Mouse (Mus musculus) CH12.LX (cell line): ENCODE measurements around the gene Ccnl2. TPM values are rescaled to one million over a fixed set of nuclear protein-coding genes. Genes with fewer than 3 reads are reported as not detected.

Source experiments
- DNase-seq: peaks from one replicate; pipeline ENCODE4 v3.0.0-alpha.2; 2013; ENCODE audit errors: extremely low read depth
- H3K27ac ChIP-seq: 2 replicates; pipeline ENCODE4 v1.5.1; 2012; ENCODE audit warnings: low read depth, mild to moderate bottlenecking, control low read depth, moderate library complexity; ENCODE audit not compliant: insufficient read depth
- H3K27me3 ChIP-seq: replicated peaks from 2 replicates; pipeline ENCODE3; 2012; ENCODE audit warnings: inconsistent platforms
- H3K36me3 ChIP-seq, 2 experiments: replicated peaks in 1 of 2; 2 replicates each; pipeline versions ENCODE3 to v1.6.1; 2012; ENCODE audit warnings: inconsistent platforms in 1 of 2, low read length in 1 of 2, mild to moderate bottlenecking in 1 of 2, mixed read lengths in 1 of 2, moderate library complexity in 1 of 2; ENCODE audit not compliant: control insufficient read depth in 1 of 2, insufficient read depth in 1 of 2
- H3K4me1 ChIP-seq, 2 experiments: 2 replicates each; pipeline ENCODE4 v1.6.1; 2012; ENCODE audit warnings: inconsistent platforms in 1 of 2, moderate library complexity in 1 of 2; ENCODE audit not compliant: insufficient read depth in 2 of 2, control insufficient read depth in 1 of 2
- H3K4me2 ChIP-seq: 2 replicates; pipeline ENCODE4 v1.6.1; 2012; ENCODE audit warnings: low read depth, mild to moderate bottlenecking, control low read depth; ENCODE audit not compliant: poor library complexity, insufficient read depth, severe bottlenecking
- H3K4me3 ChIP-seq, 3 experiments: fragments of 150-350 bp in 1 of 3; sonication (generic) in 1 of 3; replicated peaks in 1 of 3; 2 replicates each; pipeline versions ENCODE3 to v1.5.1; 2011 to 2012; ENCODE audit warnings: low read depth in 2 of 3, low read length in 2 of 3, mild to moderate bottlenecking in 2 of 3, moderate library complexity in 2 of 3, control low read depth in 1 of 3, improper control_type of control experiment in 1 of 3, inconsistent platforms in 1 of 3, mixed read lengths in 1 of 3; ENCODE audit not compliant: poor library complexity in 1 of 3
- H3K79me2 ChIP-seq: replicated peaks from 2 replicates; pipeline ENCODE4 v1.6.1; 2012; ENCODE audit warnings: mild to moderate bottlenecking, moderate library complexity; ENCODE audit not compliant: control insufficient read depth, poor library complexity, insufficient read depth, severe bottlenecking; ENCODE audit errors: extremely low read depth
- H3K9ac ChIP-seq: 2 replicates; pipeline ENCODE4 v1.6.1; 2012; ENCODE audit warnings: low read depth, mild to moderate bottlenecking, control low read depth, moderate library complexity; ENCODE audit not compliant: insufficient read depth
- H3K9me3 ChIP-seq: replicated peaks from 2 replicates; pipeline ENCODE3; 2012; ENCODE audit warnings: low read length, inconsistent platforms, mixed read lengths
- BHLHE40 ChIP-seq: IDR thresholded peaks from 2 replicates; pipeline ENCODE4 v1.6.1; 2011; ENCODE audit warnings: mild to moderate bottlenecking, low read depth, low read length, improper control_type of control experiment
- ELF1 ChIP-seq: IDR thresholded peaks from 2 replicates; pipeline ENCODE4 v1.6.1; 2014; ENCODE audit warnings: low read depth, mild to moderate bottlenecking, inconsistent platforms, low read length, improper control_type of control experiment
- EP300 ChIP-seq: IDR thresholded peaks from 2 replicates; pipeline ENCODE4 v1.6.1; 2011; ENCODE audit warnings: low read length, improper control_type of control experiment
- ETS1 ChIP-seq: conservative IDR thresholded peaks from 2 replicates; pipeline ENCODE4 v1.6.1; 2012; ENCODE audit warnings: low read depth, mild to moderate bottlenecking, inconsistent platforms, low read length, improper control_type of control experiment, moderate library complexity
- JUN ChIP-seq: IDR thresholded peaks from 2 replicates; pipeline ENCODE4 v1.6.1; 2011; ENCODE audit warnings: low read depth, mild to moderate bottlenecking, low read length, improper control_type of control experiment, moderate library complexity; ENCODE audit not compliant: insufficient read depth
- JUND ChIP-seq: conservative IDR thresholded peaks from 2 replicates; pipeline ENCODE4 v1.6.1; 2011; ENCODE audit warnings: low read depth, low read length, improper control_type of control experiment
- KAT2A ChIP-seq: IDR thresholded peaks from 2 replicates; pipeline ENCODE4 v1.6.1; 2012; ENCODE audit warnings: low read length, improper control_type of control experiment, inconsistent platforms; ENCODE audit not compliant: insufficient replicate concordance
- MAX ChIP-seq: IDR thresholded peaks from 2 replicates; pipeline ENCODE4 v1.6.1; 2011; ENCODE audit warnings: low read length, improper control_type of control experiment
- MAZ ChIP-seq: IDR thresholded peaks from 2 replicates; pipeline ENCODE4 v1.6.1; 2012; ENCODE audit warnings: low read depth, mild to moderate bottlenecking, inconsistent platforms, low read length, improper control_type of control experiment, moderate library complexity
- MEF2A ChIP-seq: IDR thresholded peaks from 2 replicates; pipeline ENCODE4 v1.6.1; 2014; ENCODE audit warnings: low read depth, mild to moderate bottlenecking, inconsistent platforms, low read length, improper control_type of control experiment, borderline replicate concordance
- NELFE ChIP-seq: IDR thresholded peaks from 2 replicates; pipeline ENCODE4 v1.6.1; 2011; ENCODE audit warnings: low read depth, low read length, improper control_type of control experiment
- POLR2A ChIP-seq: IDR thresholded peaks from 2 replicates; pipeline ENCODE4 v1.6.1; 2011; ENCODE audit warnings: low read depth, mild to moderate bottlenecking, improper control_type of control experiment, low read length
- POLR2AphosphoS2 ChIP-seq: IDR thresholded peaks from 2 replicates; pipeline ENCODE4 v1.6.1; 2011; ENCODE audit warnings: low read depth, low read length, improper control_type of control experiment
- RCOR1 ChIP-seq: conservative IDR thresholded peaks from 2 replicates; pipeline ENCODE4 v1.6.1; 2012; ENCODE audit warnings: low read depth, mild to moderate bottlenecking, inconsistent platforms, low read length, improper control_type of control experiment
- SMC3 ChIP-seq: IDR thresholded peaks from 2 replicates; pipeline ENCODE4 v1.6.1; 2011; ENCODE audit warnings: low read depth, low read length, improper control_type of control experiment
- TCF12 ChIP-seq: IDR thresholded peaks from 2 replicates; pipeline ENCODE4 v1.6.1; 2014; ENCODE audit warnings: low read depth, mild to moderate bottlenecking, inconsistent platforms, low read length, improper control_type of control experiment
- USF1 ChIP-seq: IDR thresholded peaks from 2 replicates; pipeline ENCODE4 v1.6.1; 2014; ENCODE audit warnings: low read depth, mild to moderate bottlenecking, inconsistent platforms, low read length, improper control_type of control experiment
- ZKSCAN1 ChIP-seq: IDR thresholded peaks from 2 replicates; pipeline ENCODE4 v1.6.1; 2012; ENCODE audit warnings: low read depth, inconsistent platforms, low read length, improper control_type of control experiment, borderline replicate concordance
- ZMIZ1 ChIP-seq: IDR thresholded peaks from 2 replicates; pipeline ENCODE4 v1.6.1; 2012; ENCODE audit warnings: low read depth, mild to moderate bottlenecking, inconsistent platforms, low read length, improper control_type of control experiment
- ZNF384 ChIP-seq: IDR thresholded peaks from 2 replicates; pipeline ENCODE4 v1.6.1; 2012; ENCODE audit warnings: low read depth, low read length, improper control_type of control experiment, inconsistent platforms
- dilution Hi-C: fragments of 300-500 bp; cut with MboI; formaldehyde crosslinking; loops from 2 replicates; pipeline ENCODE4 v1.14.3; 2020; ENCODE audit warnings: low sequenced_read_pairs; ENCODE audit not compliant: extremely low pct_unique_long_range_greater_than_20kb, extremely low pct_ligation_motif_present
- in situ Hi-C: fragments of 300-500 bp; cut with MboI; formaldehyde crosslinking; loops from 3 replicates; pipeline ENCODE4 v1.14.3; 2019; ENCODE audit warnings: low sequenced_read_pairs, low pct_ligation_motif_present, low pct_unique_long_range_greater_than_20kb, mixed read lengths
- polyA plus RNA-seq: library from polyadenylated mRNA; unstranded; fragments of >175 nt; gene quantifications from 2 replicates; pipeline ENCODE4 v1.2.1, GENCODE M21; 2012; ENCODE audit warnings: low read depth; ENCODE audit not compliant: insufficient read length
- total RNA-seq, 2 experiments: library from RNA; depleted of rRNA; stranded (reverse); fragments of 300-350 nt in 1 of 2; fragments of >200 nt in 1 of 2; gene quantifications; 2 replicates each; pipeline ENCODE4 v1.2.3; 2012 to 2014

The Ccnl2 gene
- total and polyA plus RNA-seq, 3 experiments = 59.6 to 67.7 (median 63.7) TPM

GRCm38 (mm10) chr4:155771706-155772105, 40.6 kb upstream of the Ccnl2 start:
- dilution Hi-C loops = no loop called here

GRCm38 (mm10) chr4:155772786-155773185, 39.5 kb upstream of the Ccnl2 start:
- Histone ChIP-seq H3K27ac (no peak overlapping the region), H3K4me1 (peaks cover 21 to 50% of the 10 kb centered on the region in 2 experiments), H3K4me2 (no peak overlapping the region), H3K79me2 (no peaks in the 10 kb centered on the region), H3K36me3 (no peaks in the 10 kb centered on the region), H3K27me3 (peaks cover 44% of the 10 kb centered on the region), H3K4me3 (no peak overlapping the region), H3K9me3 (no peaks in the 10 kb centered on the region), H3K9ac (no peak overlapping the region)
- TF ChIP-seq JUN = no peak
- no peak for TF ChIP-seq EP300
- no peak for TF ChIP-seq POLR2A
- no peak for TF ChIP-seq SMC3
- no peak for TF ChIP-seq ZKSCAN1
- TF ChIP-seq NELFE = no peak
- TF ChIP-seq ETS1 = no peak
- no peak for TF ChIP-seq RCOR1
- TF ChIP-seq USF1 = no peak
- TF ChIP-seq BHLHE40 = no peak
- TF ChIP-seq POLR2AphosphoS2 = no peak
- TF ChIP-seq ZMIZ1 = no peak
- no peak for DNase-seq
- dilution Hi-C loops = no loop called here
- in situ Hi-C loops = no loop called here

More at GRCm38 (mm10) chr4:155771706-155772105, 40.6 kb upstream of the Ccnl2 start:
- in situ Hi-C loops = no loop called here
- peaks cover 21 to 45% of the 10 kb centered on the region in 2 experiments for H3K4me1 ChIP-seq
- H3K36me3 ChIP-seq = no peaks in the 10 kb centered on the region
- H3K9ac ChIP-seq = no peak overlapping the region
- H3K4me2 ChIP-seq = no peak overlapping the region
- H3K9me3 ChIP-seq = no peaks in the 10 kb centered on the region
- TF ChIP-seq BHLHE40 = no peak
- TF ChIP-seq ELF1 = no peak
- no peak for TF ChIP-seq MAX
- no peak for TF ChIP-seq ZNF384
- TF ChIP-seq MAZ = no peak
- no peak for TF ChIP-seq JUND
- TF ChIP-seq MEF2A = no peak
- TF ChIP-seq KAT2A = no peak
- TF ChIP-seq TCF12 = no peak
- no peak for TF ChIP-seq POLR2AphosphoS2
- no peak for TF ChIP-seq SMC3
- no peak overlapping the region for H3K27ac ChIP-seq
- peaks cover 44% of the 10 kb centered on the region for H3K27me3 ChIP-seq
- no peak for DNase-seq
- no peak overlapping the region for H3K4me3 ChIP-seq
- no peaks in the 10 kb centered on the region for H3K79me2 ChIP-seq
